Mouse (Mus musculus) retina, postnatal 7 days (tissue): ENCODE results near the gene Prok2.

Source experiments
- DNase-seq: peaks from one replicate; pipeline ENCODE4 v3.0.0-alpha.2; 2012; ENCODE audit warnings: low read depth, low spot score

Gene Prok2

GRCm38 (mm10) chr6:99725971-99726561 is at the start of gene Prok2:
Gene Prok2, minus strand, starts transcription at chr6:99726392.
- no peak for DNase-seq

- no peak for DNase-seq
Observed at GRCm38 (mm10) chr6:99774680-99775079, 48.5 kb upstream of the Prok2 start.

GRCm38 (mm10) chr6:99768495-99768894 is 42.3 kb upstream of the Prok2 start:
- DNase-seq = no peak

GRCm38 (mm10) chr6:99764916-99765315 is 38.7 kb upstream of the Prok2 start:
- DNase-seq = no peak

- no peak for DNase-seq
Observed at GRCm38 (mm10) chr6:99762069-99762985, 36.1 kb upstream of the Prok2 start.

GRCm38 (mm10) chr6:99756105-99756504 is 29.9 kb upstream of the Prok2 start:
- no peak for DNase-seq

- DNase-seq = no peak
Observed at GRCm38 (mm10) chr6:99751308-99751707, 25.1 kb upstream of the Prok2 start.

- no peak for DNase-seq
Observed at GRCm38 (mm10) chr6:99746275-99746674, 20.1 kb upstream of the Prok2 start.

GRCm38 (mm10) chr6:99742866-99743265 is 16.7 kb upstream of the Prok2 start:
- DNase-seq = no peak

GRCm38 (mm10) chr6:99734666-99735065 is 8.5 kb upstream of the Prok2 start:
- DNase-seq = no peak

- DNase-seq = no peak
Observed at GRCm38 (mm10) chr6:99732673-99733072, 6.5 kb upstream of the Prok2 start.

- DNase-seq = no peak
Observed at GRCm38 (mm10) chr6:99731926-99732325, 5.7 kb upstream of the Prok2 start.

GRCm38 (mm10) chr6:99729853-99730252 is 3.7 kb upstream of the Prok2 start:
- DNase-seq = no peak

GRCm38 (mm10) chr6:99726576-99727303 is 548 bp upstream of the Prok2 start:
- DNase-seq = no peak

- no peak for DNase-seq
Observed at GRCm38 (mm10) chr6:99722390-99722789, 3.8 kb downstream of the Prok2 start.

GRCm38 (mm10) chr6:99721032-99721431 is 5.2 kb downstream of the Prok2 start:
- DNase-seq = no peak

GRCm38 (mm10) chr6:99715913-99716312 is 10.3 kb downstream of the Prok2 start:
- no peak for DNase-seq

GRCm38 (mm10) chr6:99715191-99715590 is 11.0 kb downstream of the Prok2 start:
- no peak for DNase-seq

GRCm38 (mm10) chr6:99713256-99713655 is 12.9 kb downstream of the Prok2 start:
- DNase-seq = no peak

GRCm38 (mm10) chr6:99711576-99712101 is 14.6 kb downstream of the Prok2 start:
- no peak for DNase-seq

GRCm38 (mm10) chr6:99700484-99700883 is 25.7 kb downstream of the Prok2 start:
- no peak for DNase-seq
